Mouse (Mus musculus): ENCODE measurements at regions not wholly inside any gene's neighbourhood (a gene's known extent, or its start where the extent isn't known, plus 50 kb on each side); places are given as distances from the start of the nearest gene placed in this dataset.

GRCm38 (mm10) chr1:136784178-136784577, 159.5 kb downstream of the Zfp281 start:
- DNase-seq, result no peak

GRCm38 (mm10) chr1:136788979-136789513, 164.3 kb downstream of the Zfp281 start:
- DNase-seq, result no peak

DNA sequence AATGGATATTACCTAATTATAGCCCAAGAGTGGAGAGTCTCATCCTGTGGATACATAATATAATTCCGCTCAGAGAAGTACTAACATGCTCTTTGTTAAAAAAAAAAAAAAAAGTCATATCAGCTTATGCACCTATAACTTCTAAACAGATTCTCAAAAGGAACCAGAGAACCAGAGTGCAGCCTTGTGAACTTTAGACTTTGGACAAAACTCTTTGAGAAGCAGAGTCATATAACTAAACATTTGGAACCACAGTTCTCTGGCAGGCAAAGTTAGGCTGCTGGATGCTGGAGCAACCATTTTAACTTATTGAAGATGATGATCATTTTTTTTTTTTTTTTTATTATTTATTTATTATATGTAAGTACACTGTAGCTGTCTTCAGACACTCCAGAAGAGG, 166.9 kb downstream of the Zfp281 start:
- DNase-seq, result no peak

All from cerebellum, adult 9-10 months (tissue).